Mouse (Mus musculus): ENCODE measurements around the gene Sumf1. TPM values are rescaled to one million over a fixed set of nuclear protein-coding genes. Genes with fewer than 3 reads are reported as not detected.

Gene Sumf1
- polyA plus RNA-seq, 1 experiment from 2014 or later: 24.7 TPM

- Histone ChIP-seq H3K4me2 (replicated peaks) (no peak overlapping the region), H3K9me3 (replicated peaks) (no peaks in the 10 kb centered on the region), H3K4me3 (replicated peaks) (no peak overlapping the region), H3K9ac (no peak overlapping the region), H3K27ac (replicated peaks) (no peak overlapping the region), H3K4me1 (0 out of 2 replicates have a peak, but pooled peaks cover 4% of the 10 kb centered on the region), H3K27me3 (no peaks in the 10 kb centered on the region), H3K36me3 (no peaks in the 10 kb centered on the region)
- WGBS: 91% methylated on average over 5 of the region's 5 CpGs
- no peak for ATAC-seq (ENCODE audit: insufficient number of reproducible peaks, low FRiP score, low TSS enrichment, low read depth)
These were observed 37.5 kb upstream of the Sumf1 start for GRCm38 (mm10) chr6:108222875-108223274.

DNA sequence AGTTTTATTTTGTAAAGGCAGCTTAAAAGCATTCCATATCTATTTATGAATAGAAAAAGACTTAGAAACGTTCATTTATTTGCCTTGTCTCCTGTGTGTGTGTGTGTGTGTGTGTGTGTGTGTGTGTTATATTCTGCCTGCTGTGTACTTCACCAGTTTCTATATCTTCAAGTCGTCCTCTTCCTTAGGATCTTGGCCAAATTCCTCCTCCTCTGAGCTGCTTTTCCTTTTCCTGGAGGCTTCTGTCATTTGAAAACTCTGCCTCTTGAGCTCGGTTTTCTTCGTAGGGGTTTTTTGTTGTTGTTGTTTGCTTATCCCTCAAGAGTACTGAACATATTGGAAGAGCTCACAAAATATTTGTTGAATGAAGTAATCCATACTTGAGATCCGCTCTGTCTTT, 37.1 kb upstream of the Sumf1 start:
- Histone ChIP-seq H3K9ac (no peak overlapping the region), H3K4me2 (replicated peaks) (no peak overlapping the region), H3K9me3 (replicated peaks) (no peaks in the 10 kb centered on the region), H3K36me3 (no peaks in the 10 kb centered on the region), H3K27me3 (no peaks in the 10 kb centered on the region), H3K4me3 (replicated peaks) (no peak overlapping the region), H3K27ac (replicated peaks) (no peak overlapping the region), H3K4me1 (0 out of 2 replicates have a peak, but pooled peaks cover 4% of the 10 kb centered on the region)
- no peak for ATAC-seq (ENCODE audit: insufficient number of reproducible peaks, low FRiP score, low TSS enrichment, low read depth)
- WGBS: 46% methylated on average over 5 of the region's 5 CpGs

GRCm38 (mm10) chr6:108217987-108218386, 32.6 kb upstream of the Sumf1 start:
- Histone ChIP-seq H3K4me2 (replicated peaks) (no peak overlapping the region), H3K4me3 (replicated peaks) (no peak overlapping the region), H3K36me3 (no peaks in the 10 kb centered on the region), H3K4me1 (peaks cover 13% of the 10 kb centered on the region; the same call in 1 of the 2 replicates), H3K9ac (no peak overlapping the region), H3K9me3 (replicated peaks) (no peaks in the 10 kb centered on the region), H3K27ac (replicated peaks) (no peak overlapping the region), H3K27me3 (no peaks in the 10 kb centered on the region)
- 72% methylated on average over 3 of the region's 3 CpGs for WGBS
- ATAC-seq (ENCODE audit: insufficient number of reproducible peaks, low FRiP score, low TSS enrichment, low read depth): no peak

DNA sequence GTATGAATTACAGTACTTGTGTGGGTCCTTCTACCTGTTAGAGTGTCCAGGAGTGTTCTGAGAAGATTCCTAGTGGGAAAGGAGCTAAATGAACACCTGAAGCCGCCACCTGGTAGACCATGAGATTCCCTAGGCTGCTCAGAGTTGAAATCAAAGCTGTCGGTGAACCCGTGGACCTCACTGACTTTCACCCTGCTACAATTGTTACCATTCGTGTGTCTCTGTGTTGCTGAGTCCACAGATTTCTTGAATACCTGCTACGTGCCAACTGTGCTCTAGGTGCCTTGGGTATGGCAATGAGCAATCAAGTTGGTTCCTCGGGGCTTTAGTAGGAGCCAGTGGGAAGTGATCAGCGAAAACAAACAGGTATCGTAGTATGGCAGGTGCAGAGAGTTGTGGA, 31.4 kb upstream of the Sumf1 start:
- H3K4me1 ChIP-seq: peaks cover 16% of the 10 kb centered on the region
- no peaks in the 10 kb centered on the region for H3K27me3 ChIP-seq
- H3K36me3 ChIP-seq: no peaks in the 10 kb centered on the region
- ATAC-seq (ENCODE audit: insufficient number of reproducible peaks, low FRiP score, low TSS enrichment, low read depth): no peak
- no peak overlapping the region for H3K9ac ChIP-seq
- no peak overlapping the region for H3K27ac ChIP-seq (replicated peaks)
- 89% methylated on average over 8 of the region's 8 CpGs for WGBS
- H3K4me3 ChIP-seq (replicated peaks): no peak overlapping the region
- H3K9me3 ChIP-seq (replicated peaks): no peaks in the 10 kb centered on the region
- H3K4me2 ChIP-seq (replicated peaks): no peak overlapping the region

GRCm38 (mm10) chr6:108216091-108216490, 30.7 kb upstream of the Sumf1 start:
- Histone ChIP-seq H3K4me1 (peaks cover 20% of the 10 kb centered on the region), H3K27ac (replicated peaks) (no peak overlapping the region), H3K9me3 (replicated peaks) (no peaks in the 10 kb centered on the region), H3K4me2 (replicated peaks) (no peak overlapping the region), H3K36me3 (no peaks in the 10 kb centered on the region), H3K27me3 (no peaks in the 10 kb centered on the region), H3K9ac (no peak overlapping the region), H3K4me3 (replicated peaks) (no peak overlapping the region)
- no peak for ATAC-seq (ENCODE audit: insufficient number of reproducible peaks, low FRiP score, low TSS enrichment, low read depth)
- WGBS: 64% methylated on average over 5 of the region's 5 CpGs

GRCm38 (mm10) chr6:108214294-108214925, 29.0 kb upstream of the Sumf1 start:
- WGBS: 7% methylated on average over 10 of the region's 10 CpGs
- peaks cover 20% of the 10 kb centered on the region for H3K4me1 ChIP-seq

DNA sequence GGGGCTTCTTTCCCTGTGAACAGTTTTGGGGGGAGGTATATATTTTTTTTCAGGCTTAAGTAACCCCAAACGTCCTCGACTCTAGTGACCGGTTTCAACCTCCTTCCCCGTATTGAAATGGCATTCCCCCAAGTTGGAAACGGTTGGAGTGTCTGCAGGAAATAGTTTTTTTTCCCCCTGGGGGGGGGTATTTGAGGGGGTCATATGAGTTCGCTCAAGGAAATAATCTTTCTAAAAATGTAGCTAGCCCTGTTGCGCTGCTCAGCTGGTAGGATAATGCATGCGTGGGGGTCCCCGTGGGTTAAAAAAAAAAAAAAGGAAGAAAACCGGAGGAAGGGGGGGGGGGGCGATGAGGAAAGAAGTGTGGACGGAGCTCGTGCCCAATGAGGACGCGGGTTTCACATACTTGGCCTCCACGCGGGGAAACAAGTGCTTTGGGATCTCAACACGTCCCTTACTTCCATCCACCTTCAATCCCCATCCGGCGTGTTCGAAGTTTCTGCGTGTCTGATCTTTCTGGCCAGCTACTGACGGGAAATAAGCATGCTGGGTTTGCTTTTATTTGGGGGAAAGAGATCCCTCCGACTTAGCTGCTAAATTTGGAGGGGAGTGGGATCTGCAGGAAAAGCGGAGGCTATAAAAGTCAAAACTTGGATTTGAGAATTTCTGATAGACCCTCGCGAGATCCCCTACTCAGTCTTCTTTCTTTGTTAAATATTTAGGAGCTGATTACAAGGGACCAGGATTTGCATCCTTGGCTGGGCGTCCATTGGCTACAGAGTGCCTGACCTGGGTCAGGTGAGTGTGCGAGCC, 28.3 kb upstream of the Sumf1 start:
- H3K9me3 ChIP-seq (replicated peaks): no peaks in the 10 kb centered on the region
- H3K4me3 ChIP-seq (replicated peaks): peak overlapping the region; percentile 79
- no peak for ATAC-seq (ENCODE audit: insufficient number of reproducible peaks, low FRiP score, low TSS enrichment, low read depth)
- under 1% methylated on average over 29 of the region's 29 CpGs for WGBS
- H3K27ac ChIP-seq (replicated peaks): peak overlapping the region; percentile 78; the same call in 1 of the 2 replicates
- peak overlapping the region; percentile 84 for H3K4me2 ChIP-seq (replicated peaks)
- H3K36me3 ChIP-seq: no peaks in the 10 kb centered on the region
- peak overlapping the region; percentile 65 for H3K9ac ChIP-seq
- no peaks in the 10 kb centered on the region for H3K27me3 ChIP-seq
- H3K4me1 ChIP-seq: peaks cover 20% of the 10 kb centered on the region

More at GRCm38 (mm10) chr6:108214294-108214925, 29.0 kb upstream of the Sumf1 start:
- Histone ChIP-seq H3K27ac (replicated peaks) (no peak overlapping the region), H3K4me2 (replicated peaks) (peak overlapping the region; percentile 84), H3K9me3 (replicated peaks) (no peaks in the 10 kb centered on the region), H3K27me3 (no peaks in the 10 kb centered on the region), H3K4me3 (replicated peaks) (peak overlapping the region; percentile 79), H3K36me3 (no peaks in the 10 kb centered on the region), H3K9ac (peak overlapping the region; percentile 65; the same call in 1 of the 2 replicates)
- no peak for ATAC-seq (ENCODE audit: insufficient number of reproducible peaks, low FRiP score, low TSS enrichment, low read depth)

GRCm38 (mm10) chr6:108212881-108213295, 27.5 kb upstream of the Sumf1 start, which contains the start of gene Itpr1:
Gene Itpr1, plus strand, starts transcription at chr6:108213096.
- peak within 1 kb of the TSS; percentile 86 for H3K27ac ChIP-seq (replicated peaks)
- no peaks in the 10 kb centered on the region for H3K27me3 ChIP-seq
- H3K36me3 ChIP-seq: no peaks in the 10 kb centered on the region
- peak; percentile 99 for ATAC-seq (ENCODE audit: insufficient number of reproducible peaks, low FRiP score, low TSS enrichment, low read depth)
- peak within 1 kb of the TSS; percentile 65 for H3K9ac ChIP-seq
- peak within 1 kb of the TSS; percentile 84 for H3K4me2 ChIP-seq (replicated peaks)
- peaks cover 20% of the 10 kb centered on the region for H3K4me1 ChIP-seq
- peak within 1 kb of the TSS; percentile 79 for H3K4me3 ChIP-seq (replicated peaks)
- H3K9me3 ChIP-seq (replicated peaks): no peaks in the 10 kb centered on the region
- under 1% methylated on average over 27 of the region's 27 CpGs for WGBS

DNA sequence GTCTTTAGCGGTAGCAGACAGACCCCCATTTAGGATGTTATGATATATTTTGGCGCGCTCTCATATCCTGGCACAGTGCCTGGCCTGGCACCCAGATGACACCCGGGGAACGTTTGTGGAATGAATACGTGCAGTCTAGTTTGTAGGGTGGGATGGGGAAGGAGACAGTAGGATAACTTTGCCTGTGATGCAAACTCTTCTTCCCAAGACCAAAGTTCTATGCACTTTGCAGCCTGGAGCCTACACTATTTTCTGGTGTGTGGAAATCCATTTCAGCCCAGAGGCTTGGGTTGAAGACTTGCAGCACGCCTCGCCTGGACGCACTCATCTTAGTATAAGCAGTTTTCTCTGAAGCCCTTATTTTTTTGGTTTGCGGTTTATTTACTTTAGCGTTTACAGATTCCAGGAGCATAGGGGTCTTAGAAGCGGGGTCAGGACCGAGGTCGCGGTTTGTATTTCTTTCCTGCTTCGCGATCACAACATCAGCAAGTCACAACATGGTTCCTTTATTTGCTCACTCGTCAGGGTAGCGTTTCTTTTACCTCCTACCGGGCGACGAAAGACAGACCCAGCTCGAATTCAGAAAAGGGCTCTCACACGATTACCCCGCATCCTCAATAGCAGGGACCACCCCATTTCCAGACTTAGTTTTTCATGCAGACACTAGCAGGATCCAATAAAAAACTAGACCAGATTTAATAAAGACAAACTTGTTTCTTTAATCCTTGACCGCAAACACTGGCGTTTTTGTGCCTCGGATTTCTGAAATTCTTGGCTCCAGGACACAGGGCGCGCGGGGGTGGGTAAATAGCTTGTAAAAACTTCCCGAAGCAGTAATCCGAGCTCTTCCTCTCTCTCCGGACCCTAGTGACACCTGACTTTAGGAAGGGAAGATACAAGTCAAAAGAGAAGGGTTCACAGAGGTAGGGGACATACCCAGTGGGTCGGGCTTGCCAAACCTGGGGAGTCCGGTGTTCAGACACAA, 26.8 kb upstream of the Sumf1 start:
- peak overlapping the region; percentile 84 for H3K4me2 ChIP-seq (replicated peaks)
- ATAC-seq (ENCODE audit: insufficient number of reproducible peaks, low FRiP score, low TSS enrichment, low read depth): peak; percentile 44
- peak overlapping the region; percentile 41 for H3K9ac ChIP-seq
- H3K4me3 ChIP-seq (replicated peaks): peak overlapping the region; percentile 79
- H3K27ac ChIP-seq (replicated peaks): peak overlapping the region; percentile 86
- no peaks in the 10 kb centered on the region for H3K36me3 ChIP-seq
- WGBS: 3% methylated on average over 36 of the region's 36 CpGs
- H3K9me3 ChIP-seq (replicated peaks): no peaks in the 10 kb centered on the region
- no peaks in the 10 kb centered on the region for H3K27me3 ChIP-seq
- peaks cover 20% of the 10 kb centered on the region for H3K4me1 ChIP-seq

- Histone ChIP-seq H3K27me3 (no peaks in the 10 kb centered on the region), H3K4me3 (replicated peaks) (no peak overlapping the region), H3K4me1 (peaks cover 7% of the 10 kb centered on the region), H3K4me2 (replicated peaks) (no peak overlapping the region), H3K27ac (replicated peaks) (no peak overlapping the region), H3K9me3 (replicated peaks) (no peaks in the 10 kb centered on the region), H3K36me3 (no peaks in the 10 kb centered on the region), H3K9ac (no peak overlapping the region)
- 76% methylated on average over 5 of the region's 5 CpGs for WGBS
- ATAC-seq (ENCODE audit: insufficient number of reproducible peaks, low FRiP score, low TSS enrichment, low read depth): no peak
These were observed 21.7 kb upstream of the Sumf1 start for GRCm38 (mm10) chr6:108206914-108207566.
